Mouse (Mus musculus) heart, embryonic 12.5 days (tissue): ENCODE measurements around the gene Slc2a13. TPM values are rescaled to one million over a fixed set of nuclear protein-coding genes. Genes with fewer than 3 reads are reported as not detected.

Source experiments
- ATAC-seq: fragments of 200-750 bp; cut with Nextera tagmentation; 2 replicates; pipeline ENCODE4 v1.8.0; 2017; ENCODE audit warnings: moderate TSS enrichment, moderate library complexity; ENCODE audit not compliant: insufficient number of reproducible peaks, low FRiP score
- H3K27ac ChIP-seq: fragments of 300-500 bp; sonication (generic); 2 replicates; pipeline ENCODE4 v1.5.1; 2016; ENCODE audit warnings: mild to moderate bottlenecking, moderate library complexity; ENCODE audit not compliant: poor library complexity, severe bottlenecking
- H3K27me3 ChIP-seq: fragments of 300-500 bp; sonication (generic); replicated peaks from 2 replicates; pipeline ENCODE4 v1.6.1; 2016; ENCODE audit warnings: mild to moderate bottlenecking, moderate library complexity
- H3K36me3 ChIP-seq: fragments of 300-500 bp; sonication (generic); 2 replicates; pipeline ENCODE4 v1.6.1; 2016; ENCODE audit warnings: mild to moderate bottlenecking, moderate library complexity
- H3K4me1 ChIP-seq: fragments of 300-500 bp; sonication (generic); replicated peaks from 2 replicates; pipeline ENCODE4 v1.6.1; 2016; ENCODE audit warnings: mild to moderate bottlenecking
- H3K4me2 ChIP-seq: fragments of 300-500 bp; sonication (generic); 2 replicates; pipeline ENCODE4 v1.6.1; 2016; ENCODE audit warnings: mild to moderate bottlenecking, moderate library complexity
- H3K4me3 ChIP-seq: fragments of 300-500 bp; sonication (generic); 2 replicates; pipeline ENCODE4 v1.5.1; 2016; ENCODE audit warnings: mild to moderate bottlenecking
- H3K9ac ChIP-seq: fragments of 300-500 bp; sonication (generic); 2 replicates; pipeline ENCODE4 v1.6.1; 2016; ENCODE audit warnings: mild to moderate bottlenecking, moderate library complexity
- H3K9me3 ChIP-seq: fragments of 300-500 bp; sonication (generic); replicated peaks from 2 replicates; pipeline ENCODE4 v1.6.1; 2016; ENCODE audit warnings: mild to moderate bottlenecking, moderate library complexity
- WGBS: fragments of 180-500 bp; shearing (Covaris S2); methylation state at CpG from one replicate; pipeline ENCODE4 v1.1.7; 2016; 5-methylcytosine and 5-hydroxymethylcytosine counted together
- polyA plus RNA-seq: library from polyadenylated mRNA; unstranded; fragments of >200 nt; fragmentation: Nextera tagmentation; extraction: Ambion mirVana; gene quantifications from 2 replicates; pipeline ENCODE4 v1.2.1, GENCODE M21; 2016

The Slc2a13 gene
- polyA plus RNA-seq, 1 experiment from 2014 or later: 2.2 TPM

DNA sequence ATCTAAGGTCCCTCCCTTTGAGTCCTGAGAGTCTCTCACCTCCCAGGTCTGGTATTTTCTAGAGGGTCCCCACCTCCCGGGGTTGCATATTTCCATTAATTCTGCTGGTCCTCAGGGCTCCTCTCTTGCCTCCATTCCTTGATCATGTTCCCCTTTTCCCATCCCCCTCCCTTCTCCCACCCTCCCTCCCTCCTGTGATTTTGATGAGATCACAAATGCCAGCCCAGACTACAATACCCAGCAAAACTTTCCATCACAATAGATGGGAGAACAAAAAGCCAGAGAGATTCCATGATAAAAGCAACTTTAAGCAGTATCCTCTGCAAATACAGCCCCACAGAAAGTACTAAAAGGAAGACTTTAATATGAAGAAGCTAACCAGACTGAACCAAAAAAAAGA lies 309.1 kb downstream of the Slc2a13 start:
- Histone ChIP-seq H3K27ac (no peak overlapping the region), H3K9ac (no peak overlapping the region), H3K36me3 (peaks cover 4% of the 10 kb centered on the region; the same call in 1 of the 2 replicates), H3K9me3 (no peaks in the 10 kb centered on the region), H3K4me2 (no peak overlapping the region), H3K4me1 (no peaks in the 10 kb centered on the region), H3K27me3 (no peaks in the 10 kb centered on the region), H3K4me3 (no peak overlapping the region)
- no peak for ATAC-seq
- 71% methylated on average over 1 of the region's 1 CpGs for WGBS

DNA sequence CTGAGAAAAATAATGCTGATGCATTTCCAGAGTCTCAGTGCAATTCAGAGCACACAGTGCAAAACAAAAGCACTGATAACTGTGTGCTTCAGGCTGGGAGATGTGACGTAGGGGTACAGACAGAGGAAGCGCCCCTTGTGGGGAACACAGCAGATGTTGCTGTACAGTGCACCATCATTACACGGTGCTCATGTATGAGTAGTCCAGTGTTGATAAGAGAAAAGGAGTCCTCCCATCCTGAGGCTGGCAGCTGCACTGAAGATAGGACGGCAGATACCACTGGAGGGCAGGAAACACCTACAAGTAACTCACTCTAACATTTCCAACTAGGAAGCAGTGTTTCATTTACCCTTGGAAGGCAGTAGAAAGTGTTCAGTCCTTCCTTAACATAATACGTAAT lies 312.5 kb downstream of the Slc2a13 start:
- ATAC-seq: no peak
- no peak overlapping the region for H3K27ac ChIP-seq
- no peak overlapping the region for H3K9ac ChIP-seq
- no peaks in the 10 kb centered on the region for H3K4me1 ChIP-seq
- no peaks in the 10 kb centered on the region for H3K9me3 ChIP-seq
- no peak overlapping the region for H3K4me3 ChIP-seq
- 55% methylated on average over 5 of the region's 5 CpGs for WGBS
- H3K4me2 ChIP-seq: no peak overlapping the region
- no peaks in the 10 kb centered on the region for H3K36me3 ChIP-seq
- no peaks in the 10 kb centered on the region for H3K27me3 ChIP-seq

DNA sequence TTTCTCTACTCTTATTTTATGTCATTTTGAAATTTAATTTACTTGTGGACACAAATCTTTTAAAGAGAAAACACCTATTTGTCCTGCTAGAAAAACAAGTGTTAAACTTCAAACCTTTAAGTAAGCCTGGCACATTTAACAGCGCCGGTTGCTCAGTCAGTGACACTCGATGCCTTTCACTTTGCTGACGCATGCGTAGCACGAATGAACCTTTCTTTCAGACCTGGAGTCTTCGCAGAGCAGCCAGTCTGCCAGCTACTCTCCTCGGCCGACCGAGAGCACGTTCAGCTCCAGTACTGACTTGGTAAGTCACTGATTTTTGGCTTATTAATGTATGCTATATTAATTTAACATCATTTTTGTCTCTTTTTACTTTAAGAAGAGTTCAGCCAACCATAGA lies 315.9 kb downstream of the Slc2a13 start:
- no peak for ATAC-seq
- WGBS: 77% methylated on average over 11 of the region's 11 CpGs

DNA sequence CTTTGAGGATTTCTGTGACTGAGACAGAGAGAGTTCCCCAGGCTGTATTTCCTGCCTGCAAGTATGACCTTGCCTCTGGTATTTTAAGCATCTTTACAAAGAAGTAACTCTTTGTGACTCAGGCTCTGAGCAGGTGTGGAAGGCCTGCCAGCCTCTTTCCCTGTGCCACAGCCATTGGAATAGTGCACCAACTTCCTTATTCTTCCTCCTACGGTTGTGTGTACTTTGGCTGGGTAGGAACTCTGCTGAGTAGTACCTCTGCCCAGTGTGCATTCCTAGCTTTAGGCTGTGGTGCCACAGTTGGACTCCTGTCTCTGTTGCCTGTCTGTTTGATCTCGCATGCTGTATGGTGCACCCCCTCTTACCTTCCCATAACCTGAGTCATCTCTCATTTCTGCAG lies 317.8 kb downstream of the Slc2a13 start:
- Histone ChIP-seq H3K4me3 (no peak overlapping the region), H3K9ac (no peak overlapping the region), H3K27ac (no peak overlapping the region), H3K4me1 (no peaks in the 10 kb centered on the region), H3K9me3 (no peaks in the 10 kb centered on the region), H3K36me3 (no peaks in the 10 kb centered on the region), H3K4me2 (no peak overlapping the region), H3K27me3 (no peaks in the 10 kb centered on the region)
- 78% methylated on average over 2 of the region's 2 CpGs for WGBS
- ATAC-seq: no peak

More for the DNA sequence above, 315.9 kb downstream of the Slc2a13 start:
- Histone ChIP-seq H3K4me2 (no peak overlapping the region), H3K36me3 (no peaks in the 10 kb centered on the region), H3K9ac (no peak overlapping the region), H3K4me1 (no peaks in the 10 kb centered on the region), H3K27me3 (no peaks in the 10 kb centered on the region), H3K9me3 (no peaks in the 10 kb centered on the region), H3K4me3 (no peak overlapping the region), H3K27ac (no peak overlapping the region)

DNA sequence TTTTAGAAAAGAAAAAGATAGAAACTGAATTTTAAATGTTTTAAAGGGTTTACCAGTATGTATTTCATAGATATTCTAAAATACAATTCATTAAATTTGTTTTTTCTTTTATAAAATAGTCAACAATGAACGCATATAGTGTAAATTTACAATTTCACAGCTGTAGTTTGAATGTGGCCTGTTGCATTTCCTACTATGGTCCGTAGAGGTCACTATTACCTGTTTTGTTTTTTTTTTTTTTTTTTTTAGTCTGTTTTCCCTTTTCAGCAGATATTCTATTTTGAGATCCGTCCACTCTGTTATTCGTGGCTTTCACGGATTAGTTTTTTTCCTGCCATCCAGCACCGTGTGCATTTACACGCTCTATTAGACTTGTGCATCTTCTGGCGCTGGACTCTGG lies 320.1 kb downstream of the Slc2a13 start:
- no peaks in the 10 kb centered on the region for H3K4me1 ChIP-seq
- H3K9ac ChIP-seq: no peak overlapping the region

DNA sequence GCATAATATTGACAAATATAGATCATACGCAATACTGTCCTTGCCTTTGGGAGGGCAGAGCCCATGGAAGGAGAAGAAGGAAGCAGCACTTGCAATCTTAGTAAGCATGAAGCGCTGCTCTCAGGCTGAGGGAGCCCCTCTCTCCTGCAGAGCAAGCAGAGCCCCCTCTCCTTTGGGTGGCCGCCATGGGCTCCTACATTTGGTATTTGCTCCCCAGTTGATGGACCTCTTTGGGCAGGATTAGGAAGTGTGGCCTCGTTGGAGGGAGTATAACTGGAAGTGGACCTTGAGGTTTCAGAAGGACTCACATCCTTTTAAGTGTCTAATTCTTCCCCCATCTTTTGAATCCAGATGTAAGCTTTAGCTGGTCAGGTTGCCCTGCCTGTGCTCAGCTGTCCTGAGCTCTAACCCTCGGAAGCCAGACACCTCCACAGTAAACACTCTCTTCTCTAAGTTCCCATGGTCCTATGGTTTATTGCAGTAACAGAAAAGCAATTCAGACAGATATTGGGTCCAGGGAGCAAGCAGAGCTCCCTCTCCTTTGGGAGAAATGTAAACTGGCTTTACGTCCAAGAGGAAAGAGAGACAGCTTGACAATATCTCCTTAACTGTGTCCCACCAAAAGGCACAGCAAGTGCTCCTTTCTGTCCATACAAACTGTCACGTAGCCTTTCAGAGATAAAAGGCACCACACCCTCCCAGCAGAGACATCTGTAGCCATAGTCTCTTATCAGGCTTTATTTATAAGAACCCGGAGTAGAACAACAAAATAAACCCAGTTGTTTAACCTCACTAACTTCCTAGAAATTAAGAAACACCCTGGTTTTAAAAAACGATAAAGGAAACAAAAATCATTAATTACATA lies 321.3 kb downstream of the Slc2a13 start:
- Histone ChIP-seq H3K4me3 (no peak overlapping the region), H3K27me3 (no peaks in the 10 kb centered on the region), H3K4me2 (no peak overlapping the region), H3K27ac (no peak overlapping the region), H3K4me1 (no peaks in the 10 kb centered on the region), H3K9ac (no peak overlapping the region), H3K36me3 (no peaks in the 10 kb centered on the region), H3K9me3 (no peaks in the 10 kb centered on the region)
- WGBS: 56% methylated on average over 9 of the region's 9 CpGs
- ATAC-seq: no peak

More for the DNA sequence above, 320.1 kb downstream of the Slc2a13 start:
- 49% methylated on average over 8 of the region's 8 CpGs for WGBS
- Histone ChIP-seq H3K4me3 (no peak overlapping the region), H3K4me2 (no peak overlapping the region), H3K27me3 (no peaks in the 10 kb centered on the region), H3K36me3 (no peaks in the 10 kb centered on the region), H3K9me3 (no peaks in the 10 kb centered on the region), H3K27ac (no peak overlapping the region)
- ATAC-seq: no peak

DNA sequence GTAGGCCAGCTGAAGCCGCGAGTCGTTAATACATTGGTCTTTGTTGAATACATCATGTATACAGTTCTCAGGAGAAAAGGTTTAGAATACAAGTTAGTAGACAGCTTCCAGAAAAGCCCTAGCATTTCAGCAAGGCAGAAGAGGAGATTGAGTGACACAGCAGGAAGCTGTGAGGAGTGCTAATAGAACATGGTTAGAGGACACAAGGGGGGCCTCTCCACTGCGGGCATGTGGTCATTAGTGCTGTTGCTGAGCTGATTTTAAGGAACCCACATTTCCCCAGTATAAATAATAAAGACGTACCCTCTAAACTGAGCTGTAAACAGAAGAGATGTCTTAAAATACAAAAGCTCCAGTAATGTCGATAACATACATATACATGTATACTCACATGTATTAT lies 322.2 kb downstream of the Slc2a13 start:
- H3K27me3 ChIP-seq: no peaks in the 10 kb centered on the region
- H3K27ac ChIP-seq: no peak overlapping the region
- no peaks in the 10 kb centered on the region for H3K36me3 ChIP-seq
- H3K4me2 ChIP-seq: no peak overlapping the region
- H3K4me1 ChIP-seq: no peaks in the 10 kb centered on the region
- no peak overlapping the region for H3K9ac ChIP-seq
- 80% methylated on average over 6 of the region's 6 CpGs for WGBS
- no peaks in the 10 kb centered on the region for H3K9me3 ChIP-seq
- H3K4me3 ChIP-seq: no peak overlapping the region
- no peak for ATAC-seq

DNA sequence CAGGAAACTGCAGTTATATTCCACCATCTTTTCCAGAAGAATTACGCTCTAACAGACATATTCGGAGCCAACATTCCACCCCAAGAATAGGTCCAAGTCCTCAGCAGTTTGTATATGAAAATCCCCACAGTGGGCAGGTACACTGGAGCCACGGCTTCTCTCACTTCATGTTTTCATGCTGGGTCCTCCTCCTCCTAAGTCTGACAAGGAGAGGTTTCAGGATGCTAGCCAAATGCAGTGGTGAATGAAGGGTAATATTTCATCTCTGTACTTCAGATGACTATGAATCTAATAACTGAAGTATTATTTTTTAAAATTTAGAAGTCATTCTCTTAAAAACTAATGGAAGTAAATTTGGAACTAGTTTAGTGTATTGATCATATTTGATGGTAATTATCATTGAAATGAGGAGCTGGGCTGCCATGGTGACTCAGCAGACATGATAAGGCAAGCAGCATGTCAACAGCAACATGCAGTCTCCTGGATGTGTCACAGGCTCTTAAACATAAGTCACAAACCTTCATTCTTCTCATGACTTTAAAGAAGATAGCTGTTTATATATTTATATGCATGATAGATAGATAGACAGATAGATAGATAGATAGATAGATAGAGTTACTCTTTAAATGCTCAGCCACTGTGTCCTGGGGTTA lies 332.3 kb downstream of the Slc2a13 start:
- H3K4me2 ChIP-seq: no peak overlapping the region
- H3K27ac ChIP-seq: no peak overlapping the region
- no peaks in the 10 kb centered on the region for H3K27me3 ChIP-seq
- H3K4me3 ChIP-seq: no peak overlapping the region
- no peaks in the 10 kb centered on the region for H3K36me3 ChIP-seq
- no peak overlapping the region for H3K9ac ChIP-seq
- no peaks in the 10 kb centered on the region for H3K9me3 ChIP-seq
- no peak for ATAC-seq
- WGBS: 82% methylated on average over 3 of the region's 3 CpGs
- no peaks in the 10 kb centered on the region for H3K4me1 ChIP-seq

DNA sequence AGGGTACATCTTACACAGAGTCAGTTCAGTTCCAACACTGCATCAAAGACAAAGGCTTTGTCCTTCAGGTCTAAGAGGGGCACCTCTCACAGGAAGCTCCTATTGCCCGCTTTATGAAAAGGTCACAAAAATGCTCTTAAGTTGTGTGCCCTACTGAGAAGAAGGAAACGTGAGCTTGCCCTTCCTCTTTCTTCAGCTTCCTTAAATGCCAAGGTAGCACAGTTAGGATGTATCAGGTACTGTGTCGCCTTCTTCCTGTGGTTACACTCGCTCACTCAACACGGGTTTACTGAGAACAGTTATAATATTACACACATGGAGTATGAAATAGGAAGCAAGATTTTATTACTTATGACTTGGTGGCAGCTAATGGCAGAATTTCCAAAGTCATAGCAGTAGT lies 335.8 kb downstream of the Slc2a13 start:
- no peaks in the 10 kb centered on the region for H3K9me3 ChIP-seq
- H3K36me3 ChIP-seq: no peaks in the 10 kb centered on the region
- no peaks in the 10 kb centered on the region for H3K27me3 ChIP-seq
- WGBS: 78% methylated on average over 5 of the region's 5 CpGs
- no peaks in the 10 kb centered on the region for H3K4me1 ChIP-seq
- H3K4me2 ChIP-seq: no peak overlapping the region
- no peak for ATAC-seq
- H3K27ac ChIP-seq: no peak overlapping the region
- no peak overlapping the region for H3K9ac ChIP-seq
- no peak overlapping the region for H3K4me3 ChIP-seq
